Mouse (Mus musculus) E14TG2a.4 (cell line): ENCODE measurements at regions not wholly inside any gene's neighbourhood (a gene's known extent, or its start where the extent isn't known, plus 50 kb on each side); places are given as distances from the start of the nearest gene placed in this dataset.

Experiments
- CTCF ChIP-seq: conservative IDR thresholded peaks from 2 replicates; pipeline ENCODE4 v1.5.1; 2014; ENCODE audit warnings: low read length
- POU5F1 ChIP-seq: IDR thresholded peaks from 2 replicates; pipeline ENCODE4 v1.6.1; 2014; ENCODE audit warnings: low read length, borderline replicate concordance

DNA sequence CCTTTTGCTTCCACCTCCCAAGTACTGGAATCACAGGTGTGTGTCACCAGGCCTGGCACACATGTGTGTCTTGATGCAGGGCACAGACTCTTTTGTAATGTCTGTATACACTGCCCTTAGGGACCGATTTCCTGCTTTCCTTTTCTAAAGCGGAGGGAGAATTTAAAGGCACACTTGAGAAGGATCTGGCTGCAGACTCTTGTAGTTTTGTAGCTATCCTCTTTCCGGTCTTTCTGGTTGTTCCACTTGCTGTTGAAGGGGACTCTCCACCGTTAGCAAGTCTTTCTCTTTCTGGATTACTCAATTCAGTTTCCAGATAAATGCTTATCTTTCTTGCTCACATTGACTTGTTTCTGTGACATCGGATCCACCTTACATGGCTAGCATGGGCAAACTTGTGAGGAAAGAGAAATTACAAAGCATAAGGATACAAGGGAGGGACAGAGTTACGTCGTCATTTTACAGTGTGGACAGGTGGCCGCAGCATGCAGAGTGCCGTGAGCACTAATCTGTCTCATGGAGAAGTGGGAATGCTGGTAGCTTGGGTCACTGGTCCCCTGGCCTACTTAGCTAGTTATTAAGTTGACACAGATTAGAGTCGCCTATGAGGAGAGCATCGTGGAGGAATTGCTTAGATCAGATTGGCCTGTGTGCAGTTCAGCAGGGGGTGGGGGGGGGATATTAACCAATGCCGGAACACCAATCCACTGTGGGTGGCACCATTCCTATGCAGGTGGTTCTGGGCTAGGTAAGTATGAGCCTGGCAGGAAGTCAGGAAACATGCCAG is 54.4 kb upstream of the Parp11 start:
- no peak for TF ChIP-seq CTCF
- TF ChIP-seq POU5F1 = no peak
